Mouse (Mus musculus): ENCODE data around the gene Tmem114. TPM values are rescaled to one million over a fixed set of nuclear protein-coding genes. Genes with fewer than 3 reads are reported as not detected.

Gene Tmem114
- total RNA-seq, 2 experiments from 2014 or later: not detected

- DNase-seq (ENCODE audit: low spot score in 2 of 2): peak in 1 of 2 experiments; percentile 6
Measured at GRCm38 (mm10) chr16:8412213-8412612, 12.7 kb downstream of the Tmem114 start.

DNA sequence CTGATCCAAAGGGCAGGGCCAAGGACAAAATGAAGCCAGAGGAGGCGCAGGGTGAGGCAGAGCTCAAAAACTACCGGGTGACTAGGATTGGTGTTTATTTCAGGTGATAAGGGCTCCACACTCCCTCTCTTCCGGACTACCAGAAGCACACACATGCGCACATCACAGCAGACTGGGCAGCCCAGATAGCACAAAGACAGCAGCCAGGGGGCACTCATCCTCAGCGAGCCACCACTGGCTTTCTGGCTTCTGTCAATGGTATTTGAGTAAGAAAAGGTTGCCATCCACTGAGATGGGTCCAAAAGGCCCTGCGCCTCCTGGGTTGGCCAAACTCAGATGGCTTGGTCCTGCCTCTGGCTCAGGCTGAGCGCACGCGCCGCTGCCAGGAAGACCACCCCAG is 15.7 kb downstream of the Tmem114 start:
- no peak for DNase-seq (ENCODE audit: low spot score in 2 of 2)

DNA sequence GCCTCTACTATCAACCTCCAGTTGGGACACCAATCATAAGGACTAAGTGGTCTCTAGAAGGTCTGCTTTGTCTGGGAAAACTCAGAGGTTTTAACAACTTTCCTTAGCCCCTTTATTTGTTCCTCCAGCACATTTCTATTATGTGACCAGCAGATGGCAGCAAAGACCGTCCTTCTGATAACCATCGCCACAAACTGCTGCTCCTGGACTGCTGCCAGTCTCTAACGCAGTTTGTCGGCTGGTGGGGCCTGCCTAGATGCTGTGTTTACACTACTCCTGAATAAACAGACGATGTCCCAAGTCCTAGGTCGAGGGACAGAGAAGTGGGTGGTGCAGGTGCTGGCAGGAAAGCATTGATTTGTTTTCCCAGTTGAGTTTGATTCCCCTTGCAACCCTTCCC is 18.2 kb downstream of the Tmem114 start:
- peak; percentile 52 to 56 for DNase-seq (ENCODE audit: low spot score in 2 of 2)

DNA sequence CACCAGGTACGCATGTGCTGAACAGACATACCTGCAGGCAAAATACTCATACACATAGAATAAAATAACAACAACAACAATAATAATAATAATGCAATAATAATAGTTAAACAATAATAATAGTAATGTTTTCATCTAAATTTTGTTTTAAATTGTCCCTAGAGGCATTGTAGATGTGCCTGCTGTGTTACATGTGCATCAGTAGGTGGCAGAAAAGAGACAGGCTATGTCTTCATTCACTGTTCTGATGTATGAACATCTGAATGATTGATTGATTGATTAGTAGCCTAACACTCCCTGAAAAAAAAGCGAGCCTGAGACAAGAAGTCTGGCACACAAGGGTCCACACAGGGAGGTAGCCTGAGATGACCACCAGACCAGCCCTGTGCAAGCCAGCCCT is 22.3 kb downstream of the Tmem114 start:
- no peak for DNase-seq (ENCODE audit: low spot score in 2 of 2)

GRCm38 (mm10) chr16:8401171-8401955 is 23.6 kb downstream of the Tmem114 start:
- no peak for DNase-seq (ENCODE audit: low spot score in 2 of 2)

DNA sequence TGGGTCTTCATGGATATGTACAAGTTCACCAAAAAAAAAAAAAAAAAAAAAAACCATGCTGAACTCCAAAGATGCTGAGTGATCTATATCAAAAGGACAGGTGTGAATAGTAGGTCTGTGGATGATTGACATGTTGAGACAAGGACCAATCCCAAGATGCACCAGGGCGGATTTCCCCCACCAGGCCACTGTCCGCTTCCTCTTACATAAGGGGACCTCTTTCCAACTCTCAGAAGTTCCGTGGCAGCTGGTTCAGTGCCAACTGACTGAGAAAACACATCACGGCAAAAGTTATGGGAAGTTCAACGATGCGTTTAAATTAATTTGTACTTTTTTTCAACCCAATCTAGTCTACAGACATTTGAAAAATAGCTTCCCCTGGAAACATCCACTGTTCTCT is 25.1 kb downstream of the Tmem114 start:
- DNase-seq (ENCODE audit: low spot score in 2 of 2): no peak

DNA sequence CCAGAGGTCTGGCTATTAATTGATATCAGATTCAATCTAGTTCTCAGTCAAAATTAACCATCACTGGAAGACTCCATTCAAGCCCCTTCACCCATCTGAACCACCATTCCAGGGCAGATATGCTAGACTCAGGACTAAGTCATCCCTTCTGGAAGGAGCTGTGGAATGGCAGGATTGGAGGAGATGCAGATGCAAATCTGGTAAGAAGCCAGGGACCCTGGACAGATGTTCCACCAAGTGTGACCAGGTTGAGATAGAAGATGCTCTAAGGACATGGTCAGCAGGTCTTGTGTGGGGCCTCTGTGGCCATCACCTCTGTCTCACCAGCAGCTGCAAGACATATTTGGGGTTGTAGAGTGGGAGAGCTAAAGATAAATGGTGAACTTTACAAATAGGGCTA is 30.0 kb downstream of the Tmem114 start:
- no peak for DNase-seq (ENCODE audit: low spot score in 2 of 2)

GRCm38 (mm10) chr16:8388491-8388890 is 36.4 kb downstream of the Tmem114 start:
- no peak for DNase-seq (ENCODE audit: low spot score in 2 of 2)

DNA sequence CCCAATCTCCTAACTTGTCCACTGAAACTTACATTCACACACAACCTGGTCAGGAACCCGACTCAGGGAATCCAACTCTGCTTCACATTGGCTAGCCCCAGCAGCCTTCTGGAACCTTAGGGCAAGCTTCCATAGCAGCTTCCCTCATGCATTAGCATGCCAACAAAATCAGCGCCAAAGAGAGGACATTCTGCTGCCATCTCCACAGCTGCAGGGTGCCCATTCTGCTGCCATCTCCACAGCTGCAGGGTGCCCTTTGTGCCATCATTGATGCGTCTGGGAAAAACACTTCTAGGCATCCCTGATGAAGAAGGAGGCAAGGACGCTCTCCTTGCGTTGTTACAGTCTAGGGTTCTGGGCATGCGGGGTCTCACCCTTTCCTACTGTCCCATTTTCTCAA is 38.5 kb downstream of the Tmem114 start:
- no peak for DNase-seq (ENCODE audit: low spot score in 2 of 2)

DNA sequence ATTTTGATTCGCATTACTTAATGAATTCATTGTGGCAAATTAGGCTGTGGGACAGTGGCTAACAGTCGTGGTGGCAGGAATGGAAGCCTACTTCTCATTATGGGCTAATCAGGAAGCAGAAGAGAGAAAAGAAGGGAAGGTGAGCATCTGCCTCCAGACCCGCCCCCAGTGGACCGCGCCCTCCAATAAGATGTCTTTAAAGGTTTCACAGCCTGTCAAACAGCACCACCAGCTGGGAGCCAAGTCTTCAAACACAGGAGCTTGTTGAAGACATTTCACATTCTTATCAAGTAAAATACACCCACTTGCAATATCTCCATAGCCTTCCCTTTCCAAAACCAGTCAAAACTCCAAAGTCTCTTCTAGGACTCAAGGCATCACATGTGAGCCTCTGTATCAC is 39.3 kb downstream of the Tmem114 start:
- no peak for DNase-seq (ENCODE audit: low spot score in 2 of 2)

- no peak for DNase-seq (ENCODE audit: low spot score in 2 of 2)
Measured at GRCm38 (mm10) chr16:8384772-8385171, 40.2 kb downstream of the Tmem114 start.

GRCm38 (mm10) chr16:8383396-8383795 is 41.5 kb downstream of the Tmem114 start:
- no peak for DNase-seq (ENCODE audit: low spot score in 2 of 2)

DNA sequence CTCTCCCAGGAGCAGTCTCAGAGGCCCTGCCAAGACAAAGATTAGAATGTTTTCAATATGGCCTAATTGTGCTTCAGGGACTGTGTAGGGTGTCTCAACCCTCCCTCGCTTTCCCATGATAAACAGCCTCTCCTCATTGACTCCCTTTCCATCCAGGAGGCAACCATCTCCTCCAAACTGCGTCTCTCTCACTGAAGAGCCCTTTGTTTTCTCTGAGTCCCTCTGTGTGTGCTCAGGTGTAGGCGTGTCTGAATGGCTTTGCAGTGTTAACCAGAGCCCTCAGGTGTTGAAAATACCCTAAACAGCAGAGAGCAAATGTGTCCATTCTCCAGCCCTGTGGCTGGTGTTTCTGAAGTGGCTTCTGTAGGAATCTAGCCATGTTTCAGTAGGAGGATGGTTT is 61.9 kb downstream of the Tmem114 start:
- DNase-seq (ENCODE audit: low spot score in 2 of 2): no peak

Other genes with a start within 250 kb of the Tmem114 start
- gene Mettl22, start 45.7 kb upstream of the Tmem114 start, total RNA-seq (2021): 10 to 100 TPM; 13.3 to 18.1 TPM
- 100 to 1,000 TPM in 1 of 2 experiments, 10 to 100 TPM in 1; 64.8 to 124 TPM for gene Abat, start 88.3 kb upstream of the Tmem114 start, total RNA-seq (2021)
- 10 to 100 TPM; 57.0 to 57.3 TPM for gene Pmm2, start 212.5 kb upstream of the Tmem114 start, total RNA-seq (2021)
- 10 to 100 TPM; 16.5 to 20.2 TPM for gene Tmem186, start 212.6 kb upstream of the Tmem114 start, total RNA-seq (2021)
- gene Carhsp1, start 247.0 kb upstream of the Tmem114 start, total RNA-seq (2021): 100 to 1,000 TPM in 1 of 2 experiments, 10 to 100 TPM in 1; 61.8 to 134 TPM

Measured in adrenal gland, adult 18-20 months (tissue).